Mouse (Mus musculus) small intestine, adult 2 months (tissue): ENCODE results near the gene Ank. TPM values are rescaled to one million over a fixed set of nuclear protein-coding genes. Genes with fewer than 3 reads are reported as not detected.

Experiments
- H3K27ac ChIP-seq: fragments of 200-500 bp; 2 replicates; pipeline ENCODE4 v1.5.1; 2012; ENCODE audit warnings: low read depth, low read length, control low read depth, inconsistent platforms; ENCODE audit not compliant: insufficient read depth
- H3K27me3 ChIP-seq: fragments of 200-500 bp; 2 replicates; pipeline ENCODE4 v1.6.1; 2012; ENCODE audit warnings: mild to moderate bottlenecking, moderate library complexity, low read length, inconsistent platforms; ENCODE audit not compliant: control insufficient read depth, insufficient read depth
- H3K36me3 ChIP-seq: fragments of 200-500 bp; 2 replicates; pipeline ENCODE4 v1.6.1; 2012; ENCODE audit warnings: mild to moderate bottlenecking, low read length, control low read depth, inconsistent platforms; ENCODE audit not compliant: control insufficient read depth, insufficient read depth
- H3K4me1 ChIP-seq: fragments of 200-500 bp; 2 replicates; pipeline ENCODE4 v1.6.1; 2012; ENCODE audit warnings: low read length, inconsistent platforms, mixed read lengths; ENCODE audit not compliant: control insufficient read depth, insufficient read depth, insufficient read length
- H3K4me3 ChIP-seq: fragments of 200-500 bp; 2 replicates; pipeline ENCODE4 v1.5.1; 2012; ENCODE audit warnings: low read depth, mild to moderate bottlenecking, control low read depth, inconsistent platforms, low read length, moderate library complexity
- CTCF ChIP-seq: fragments of 200-500 bp; IDR thresholded peaks from 2 replicates; pipeline ENCODE4 v1.5.1; 2012; ENCODE audit warnings: low read depth, mild to moderate bottlenecking, control low read depth, inconsistent platforms, low read length, moderate library complexity, mixed read lengths; ENCODE audit not compliant: insufficient replicate concordance, insufficient read length; ENCODE audit errors: extremely low read depth
- POLR2A ChIP-seq: fragments of 200-500 bp; IDR thresholded peaks from 2 replicates; pipeline ENCODE4 v1.6.1; 2012; ENCODE audit warnings: low read depth, mild to moderate bottlenecking, control low read depth, inconsistent platforms, low read length, moderate library complexity
- WGBS: fragments of 180-500 bp; shearing (Covaris S2); methylation state at CpG from one replicate; pipeline ENCODE4 v1.1.7; 2018; 5-methylcytosine and 5-hydroxymethylcytosine counted together
- polyA plus RNA-seq: library from polyadenylated mRNA; depleted of rRNA; stranded (reverse); fragments of >200 nt; gene quantifications from 2 replicates; pipeline ENCODE4 v1.2.3, GENCODE M21; 2012

Ank gene
- polyA plus RNA-seq, 1 experiment, result 29.3 TPM

DNA sequence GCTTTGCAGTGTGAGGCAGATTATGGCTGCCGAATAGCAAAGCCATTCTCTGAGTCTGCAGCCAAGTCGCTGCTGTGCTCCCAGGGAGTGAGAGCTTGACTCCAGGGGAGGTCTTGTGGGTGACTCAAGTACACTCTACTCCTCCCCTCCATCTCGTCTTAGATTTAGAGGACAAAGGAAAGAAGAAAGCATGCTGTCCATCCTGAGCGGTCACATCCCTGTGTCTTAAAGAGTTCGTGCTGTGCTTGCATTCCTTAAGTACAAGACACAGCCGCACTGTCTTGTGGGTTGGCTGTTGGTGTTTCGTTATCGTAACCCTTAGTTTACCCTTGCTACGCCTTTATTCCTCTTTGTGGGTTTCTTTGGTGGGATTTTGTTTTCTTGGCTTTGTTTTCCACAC is 24.2 kb downstream of the Ank start:
- TF ChIP-seq CTCF, result no peak
- no peak for TF ChIP-seq POLR2A
- Histone ChIP-seq H3K4me3 (no peak overlapping the region), H3K27ac (no peak overlapping the region), H3K27me3 (no peaks in the 10 kb centered on the region), H3K36me3 (no peaks in the 10 kb centered on the region), H3K4me1 (peaks cover 47% of the 10 kb centered on the region)
- 85% methylated on average over 9 of the region's 9 CpGs for WGBS

DNA sequence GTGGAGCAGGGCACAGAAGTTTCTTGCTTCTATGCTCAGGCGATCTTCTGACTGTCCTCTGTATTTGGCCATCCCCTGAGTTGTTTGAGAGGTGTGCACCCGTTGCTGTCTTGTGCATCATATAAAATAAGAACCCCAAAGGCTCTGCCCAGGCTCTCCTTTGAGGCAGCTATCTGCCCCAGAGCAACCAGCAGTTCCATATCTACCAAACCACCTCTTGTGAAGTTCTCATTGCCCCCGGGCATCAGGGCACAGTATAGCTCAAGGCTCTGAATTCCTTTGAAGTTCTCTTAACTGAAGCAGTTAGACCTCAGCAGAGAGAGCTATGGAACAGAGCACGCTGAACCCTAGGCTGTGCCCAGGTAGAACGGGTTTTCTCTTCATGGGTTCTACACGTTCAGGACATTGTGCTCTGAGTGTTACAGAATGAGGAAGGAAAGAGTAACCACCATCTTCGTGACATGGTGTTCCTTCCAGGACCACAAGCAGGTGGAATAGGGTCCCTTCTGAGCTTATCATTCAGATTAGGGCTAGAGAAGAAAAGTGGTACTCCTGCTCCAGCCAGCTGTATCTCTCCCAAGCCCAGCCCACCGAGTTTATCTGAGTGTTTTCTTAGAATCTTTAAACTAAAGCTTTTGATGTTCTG is 25.1 kb downstream of the Ank start:
- H3K4me1 ChIP-seq, result peaks cover 40% of the 10 kb centered on the region
- H3K27me3 ChIP-seq, result no peaks in the 10 kb centered on the region
- no peak overlapping the region for H3K27ac ChIP-seq
- 60% methylated on average over 8 of the region's 8 CpGs for WGBS
- no peak for TF ChIP-seq POLR2A
- no peak for TF ChIP-seq CTCF
- H3K36me3 ChIP-seq, result no peaks in the 10 kb centered on the region
- no peak overlapping the region for H3K4me3 ChIP-seq

DNA sequence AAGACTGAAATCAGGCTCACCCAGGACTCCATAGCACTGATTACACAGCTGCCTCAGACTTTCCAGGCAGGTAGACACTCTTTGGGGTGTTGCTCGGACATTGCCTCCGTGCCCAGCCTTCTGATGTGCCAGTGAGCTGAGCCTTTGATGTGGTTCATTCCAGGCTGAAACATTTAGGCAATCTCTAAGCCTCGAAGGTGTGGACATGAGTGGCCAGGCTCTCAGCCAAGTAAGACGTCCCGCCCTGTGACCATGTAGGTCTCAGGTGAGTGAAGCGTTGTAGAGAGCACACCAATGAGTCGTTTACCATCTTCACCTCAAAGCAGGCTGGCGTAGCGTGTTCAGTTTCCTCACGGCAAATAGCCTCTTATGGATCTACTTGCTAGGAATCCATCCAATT is 25.7 kb downstream of the Ank start:
- Histone ChIP-seq H3K4me1 (peaks cover 40% of the 10 kb centered on the region), H3K4me3 (no peak overlapping the region), H3K36me3 (no peaks in the 10 kb centered on the region), H3K27ac (no peak overlapping the region), H3K27me3 (no peaks in the 10 kb centered on the region)
- TF ChIP-seq CTCF (no peak), POLR2A (no peak)
- WGBS, result 34% methylated on average over 10 of the region's 10 CpGs

DNA sequence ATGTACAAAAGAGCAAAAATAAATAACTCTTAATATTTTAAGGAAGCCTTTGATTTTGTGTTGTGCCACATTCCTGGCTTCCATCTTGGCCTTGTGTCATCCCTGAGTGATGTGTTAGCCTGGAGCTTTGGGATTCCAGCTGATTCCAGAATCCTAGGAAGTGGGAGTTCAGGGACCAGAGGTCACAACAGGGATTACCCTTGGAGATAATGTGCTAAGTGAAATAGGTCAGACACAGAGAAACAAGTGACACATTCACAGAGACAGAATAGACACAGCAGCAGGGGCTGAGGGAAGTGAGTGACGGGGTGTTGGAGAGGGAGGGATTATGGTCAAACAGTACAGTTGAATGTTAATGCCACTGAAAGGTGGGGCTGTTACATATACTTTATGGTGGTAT is 26.3 kb downstream of the Ank start:
- Histone ChIP-seq H3K27me3 (no peaks in the 10 kb centered on the region), H3K27ac (no peak overlapping the region), H3K36me3 (no peaks in the 10 kb centered on the region), H3K4me1 (peaks cover 40% of the 10 kb centered on the region), H3K4me3 (no peak overlapping the region)
- 69% methylated on average over 1 of the region's 1 CpGs for WGBS
- TF ChIP-seq CTCF (no peak), POLR2A (no peak)

DNA sequence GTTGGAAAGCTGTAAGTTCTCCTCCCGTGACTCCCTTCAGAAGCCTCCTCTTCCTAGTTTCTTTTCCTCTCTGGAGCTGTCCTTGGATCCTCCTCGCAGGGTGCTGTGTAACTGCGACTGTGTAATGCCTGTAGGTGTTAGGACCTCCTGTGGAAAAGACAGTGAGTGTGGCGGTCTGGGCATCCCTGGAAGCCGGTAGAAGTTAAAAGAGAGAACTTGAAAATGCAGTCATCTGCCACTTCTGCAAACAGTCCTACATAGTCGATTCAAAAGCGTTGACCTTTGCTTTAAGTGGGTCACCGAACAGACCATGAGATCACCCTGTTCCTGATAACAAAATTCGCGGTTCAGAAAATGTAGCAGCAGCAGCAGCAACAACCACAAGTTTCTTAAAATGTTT is 27.0 kb downstream of the Ank start:
- H3K36me3 ChIP-seq, result no peaks in the 10 kb centered on the region
- no peak overlapping the region for H3K27ac ChIP-seq
- 24% methylated on average over 10 of the region's 10 CpGs for whole genome bisulfite sequencing
- no peak overlapping the region for H3K4me3 ChIP-seq
- H3K4me1 ChIP-seq, result peaks cover 37% of the 10 kb centered on the region
- no peak for TF ChIP-seq CTCF
- TF ChIP-seq POLR2A, result no peak
- H3K27me3 ChIP-seq, result no peaks in the 10 kb centered on the region

DNA sequence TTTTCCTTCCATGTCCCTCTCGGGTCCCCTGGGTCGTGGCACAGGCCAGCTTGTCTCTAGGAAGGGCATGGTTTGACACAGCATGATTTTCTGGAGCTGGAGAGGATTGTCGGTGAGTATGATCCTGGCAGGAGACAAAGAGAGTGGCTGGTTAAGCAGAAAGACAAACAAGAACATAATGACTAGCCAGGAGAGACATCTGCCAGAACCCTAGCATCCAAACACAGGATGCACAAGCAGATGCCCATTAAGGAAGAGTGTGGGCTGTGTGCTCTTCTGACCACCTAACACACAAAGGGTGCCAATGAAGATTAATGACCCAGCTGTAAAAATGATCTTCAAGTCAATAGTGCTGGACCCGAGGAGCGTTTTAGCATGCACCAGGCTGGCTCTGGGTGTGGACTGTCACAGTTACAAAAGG is 29.5 kb downstream of the Ank start:
- TF ChIP-seq CTCF (no peak), POLR2A (no peak)
- Histone ChIP-seq H3K27me3 (no peaks in the 10 kb centered on the region), H3K4me3 (no peak overlapping the region), H3K36me3 (no peaks in the 10 kb centered on the region), H3K27ac (no peak overlapping the region), H3K4me1 (peaks cover 23% of the 10 kb centered on the region; the same call in 1 of the 2 replicates)
- 49% methylated on average over 5 of the region's 5 CpGs for WGBS

DNA sequence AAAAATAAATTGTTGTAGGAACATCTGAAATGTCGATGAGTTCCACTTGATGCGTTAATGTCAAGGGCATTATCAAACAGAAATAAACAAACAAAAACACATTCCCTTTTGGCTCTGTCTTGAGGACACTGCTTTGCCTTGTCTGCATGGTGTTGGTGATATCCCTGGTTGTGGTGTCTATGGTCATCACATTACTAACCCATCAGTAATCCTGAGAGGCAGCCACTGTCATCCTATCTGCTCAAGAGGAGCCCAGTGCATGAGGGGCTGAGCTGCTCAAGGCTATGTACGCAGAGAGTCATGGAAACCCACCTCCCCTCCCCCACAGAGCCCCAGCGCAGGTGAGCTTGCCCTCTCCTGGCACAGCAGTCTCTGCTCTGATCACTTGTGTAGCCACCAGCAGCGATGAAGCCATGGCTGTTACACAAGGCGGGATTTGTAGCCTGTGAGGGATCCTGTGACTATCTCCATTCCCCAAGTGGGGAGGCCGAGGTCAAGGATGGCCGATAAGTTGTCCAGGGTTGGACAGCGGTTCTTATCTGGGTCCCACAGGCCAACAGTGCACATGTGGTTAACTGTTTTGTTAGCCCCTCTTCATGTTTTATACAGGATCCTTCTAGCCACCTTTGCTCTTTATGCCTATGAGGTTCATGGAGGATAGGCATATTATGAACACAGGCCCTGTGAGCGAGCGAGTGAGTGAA is 30.3 kb downstream of the Ank start:
- Histone ChIP-seq H3K36me3 (no peaks in the 10 kb centered on the region), H3K27me3 (no peaks in the 10 kb centered on the region), H3K4me1 (peaks cover 17% of the 10 kb centered on the region; the same call in 1 of the 2 replicates), H3K27ac (no peak overlapping the region), H3K4me3 (no peak overlapping the region)
- no peak for TF ChIP-seq CTCF
- TF ChIP-seq POLR2A, result no peak
- WGBS, result 92% methylated on average over 11 of the region's 11 CpGs
